9 mouse cellular contexts compared by ENCODE assay signal in the genomic region with DNA sequence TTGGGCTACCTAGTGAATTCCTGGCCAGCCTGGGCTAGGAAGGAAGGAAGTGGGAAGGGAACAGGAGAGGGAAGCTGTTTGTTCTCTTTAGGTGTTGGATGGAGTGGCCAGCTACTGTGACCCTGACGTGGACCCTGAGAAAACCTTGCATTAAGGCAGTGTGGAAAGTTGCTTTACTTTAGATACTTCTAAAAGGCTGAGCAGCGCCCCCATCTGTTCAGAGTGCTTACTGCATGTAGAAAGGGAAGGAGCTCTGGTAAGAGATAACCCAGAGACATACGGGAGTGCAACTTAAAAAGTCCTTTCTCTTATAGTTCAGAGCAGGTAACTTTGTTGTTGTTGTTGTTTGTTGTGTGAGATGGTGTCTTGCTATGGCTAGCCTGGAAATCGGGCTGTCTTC. TPM values are rescaled to one million over a fixed set of nuclear protein-coding genes. Genes with fewer than 3 reads are reported as not detected.
A peak's percentile ranks its signal among the peaks of the same experiment; 100 is the strongest.
DNase-seq lines count a peak whose midpoint lies in the region; ATAC-seq lines count a peak whose summit lies in the region.
"Had no signal": no experiment of that assay in that cellular context is flagged by ENCODE, and none has a peak within 500 bp of the region (broad histone marks: within the 10 kb centered on the region; RNA-seq: fewer than 3 reads in every experiment).

No protein-coding gene starts in this region.

- WGBS in heart, embryonic 11.5 days (ENCODE audit: insufficient replicate concordance): 47% methylated on average over 4 of the region's 4 CpGs

- ATAC-seq in heart, embryonic 11.5 days (replicated peaks; ENCODE audit: insufficient number of reproducible peaks, low FRiP score, low TSS enrichment): no peak
- peak; percentile 74 for ATAC-seq in megakaryocyte progenitor cell, adult 5-6 weeks (replicated peaks; ENCODE audit: poor library complexity)

- H3K9ac ChIP-seq in heart, embryonic 11.5 days (ENCODE audit: low read depth, low read length): no peak overlapping the region
- H3K9ac ChIP-seq: stomach, embryonic 15.5 days had no signal

- H3K27me3 ChIP-seq in heart, embryonic 11.5 days (ENCODE audit: control insufficient read depth, insufficient read depth, low read length): no peaks in the 10 kb centered on the region
- H3K27me3 ChIP-seq: stomach, embryonic 15.5 days had no signal

- H3K4me1 ChIP-seq in heart, embryonic 11.5 days (ENCODE audit: control insufficient read depth, insufficient read depth, low read length): no peaks in the 10 kb centered on the region
- H3K4me1 ChIP-seq: stomach, embryonic 15.5 days had no signal

- H3K27ac ChIP-seq in heart, embryonic 11.5 days (ENCODE audit: low read depth, low read length): no peak overlapping the region
- H3K27ac ChIP-seq: stomach, embryonic 15.5 days had no signal

- peak; percentile 50 for DNase-seq in heart, adult 8-10 months (ENCODE audit: low spot score)
- DNase-seq in urinary bladder, postnatal 14 days (ENCODE audit: low spot score): peak; percentile 75
- no peak for DNase-seq in urinary bladder, postnatal 10 days (ENCODE audit: low spot score)
- peak; percentile 68 for DNase-seq in c-Kit-positive CD71-positive TER-119-positive erythroid progenitor cells, embryonic 14.5 days (ENCODE audit: low spot score)
- DNase-seq in kidney, adult 8-10 months: peak; percentile 17 to 74
- peak; percentile 59 for DNase-seq in thymus, postnatal 25 days

- no peaks in the 10 kb centered on the region for H3K9me3 ChIP-seq in heart, embryonic 11.5 days (replicated peaks; ENCODE audit: control insufficient read depth, low read length)
- H3K9me3 ChIP-seq: stomach, embryonic 15.5 days had no signal

- H3K4me2 ChIP-seq in heart, embryonic 11.5 days: no peak overlapping the region
- H3K4me2 ChIP-seq: stomach, embryonic 15.5 days had no signal

- H3K36me3 ChIP-seq in heart, embryonic 11.5 days (ENCODE audit: control insufficient read depth, insufficient read depth, low read length): peaks cover 6% of the 10 kb centered on the region; the same call in 1 of the 2 replicates

- H3K4me3 ChIP-seq in heart, embryonic 11.5 days (ENCODE audit: low read depth, low read length): no peak overlapping the region
- H3K4me3 ChIP-seq: stomach, embryonic 15.5 days had no signal

RNA-seq across cellular contexts. Expression of a gene that starts 40.9 kb away (rescaled TPM):
- total RNA-seq in heart, adult 8-10 months (2022): not detected
- polyA plus RNA-seq in heart, embryonic 11.5 days (2014; fragmentation: Nextera tagmentation; extraction: Ambion mirVana): 0.19 TPM in 1 of 2 replicates, not detected in the other
- not detected in 2 replicates for total RNA-seq in megakaryocyte progenitor cell, adult 5-6 weeks (2015)
- not detected in 2 replicates for total RNA-seq in megakaryocyte progenitor cell, adult 5-6 weeks (2017)

RNA-seq across cellular contexts. Expression of a gene that starts 45.8 kb away (rescaled TPM):
- total RNA-seq in heart, adult 8-10 months (2022): under 1 TPM; 0.09 to 0.34 (median 0.25) TPM
- polyA plus RNA-seq in heart, embryonic 11.5 days (2014; fragmentation: Nextera tagmentation; extraction: Ambion mirVana): 10.6 and 13.2 TPM in 2 replicates
- total RNA-seq in megakaryocyte progenitor cell, adult 5-6 weeks (2015): 11.5 and 11.9 TPM in 2 replicates
- 22.8 and 24.8 TPM in 2 replicates for total RNA-seq in megakaryocyte progenitor cell, adult 5-6 weeks (2017)

Comparison
In these comparisons a context has a peak if more than half of its experiments do, and no peak if none do; other contexts are left out.
1. RNA of a gene that starts 45.8 kb away (total RNA-seq): 11.5 to 24.8 TPM in megakaryocyte progenitor cell, adult 5-6 weeks; 0.09 to 0.34 TPM in heart, adult 8-10 months; every median in the first group is over 4 times any median in the second.